Mouse (Mus musculus) ES-E14 (cell line): ENCODE measurements at regions not wholly inside any gene's neighbourhood (a gene's known extent, or its start where the extent isn't known, plus 50 kb on each side); places are given as distances from the start of the nearest gene placed in this dataset.

Experiments used
- DNase-seq: peaks from one replicate; pipeline ENCODE4 v3.0.0-alpha.2; 2013; ENCODE audit warnings: low read depth, low spot score
- H3K27ac ChIP-seq: 2 replicates; pipeline ENCODE4 v1.5.1; 2012; ENCODE audit warnings: low read depth, mild to moderate bottlenecking, low read length, moderate library complexity, mixed read lengths; ENCODE audit not compliant: poor library complexity, insufficient read depth, severe bottlenecking
- H3K36me3 ChIP-seq: 2 replicates; pipeline ENCODE4 v1.6.1; 2012; ENCODE audit warnings: mild to moderate bottlenecking, low read length, moderate library complexity, mixed read lengths; ENCODE audit not compliant: control insufficient read depth, poor library complexity, insufficient read depth, severe bottlenecking
- H3K4me1 ChIP-seq, 2 experiments: fragments of 150-350 bp in 1 of 2; sonication (generic) in 1 of 2; 2 replicates each; pipeline ENCODE4 v1.6.1; 2012; ENCODE audit warnings: low read length in 2 of 2, mild to moderate bottlenecking in 1 of 2, mixed read lengths in 1 of 2; ENCODE audit not compliant: control insufficient read depth in 2 of 2, insufficient read depth in 2 of 2, poor library complexity in 1 of 2
- H3K4me3 ChIP-seq, 2 experiments: fragments of 150-350 bp in 1 of 2; sonication (generic) in 1 of 2; 2 replicates each; pipeline ENCODE4 v1.5.1; 2012; ENCODE audit warnings: low read length in 2 of 2, low read depth in 1 of 2, mild to moderate bottlenecking in 1 of 2, mixed read lengths in 1 of 2; ENCODE audit not compliant: insufficient read depth in 1 of 2, poor library complexity in 1 of 2, severe bottlenecking in 1 of 2
- H3K9ac ChIP-seq: 2 replicates; pipeline ENCODE4 v1.6.1; 2012; ENCODE audit warnings: low read depth, mild to moderate bottlenecking, low read length, mixed read lengths; ENCODE audit not compliant: poor library complexity, insufficient read depth, severe bottlenecking
- H3K9me3 ChIP-seq: fragments of 150-350 bp; sonication (generic); 2 replicates; pipeline ENCODE4 v1.6.1; 2012; ENCODE audit warnings: low read depth, mild to moderate bottlenecking, low read length; ENCODE audit not compliant: control insufficient read depth, insufficient read depth
- CHD2 ChIP-seq: IDR thresholded peaks from 2 replicates; pipeline ENCODE4 v1.6.1; 2014; ENCODE audit warnings: mild to moderate bottlenecking, low read depth, low read length, inconsistent platforms
- HCFC1 ChIP-seq: IDR thresholded peaks from 2 replicates; pipeline ENCODE4 v1.6.1; 2012; ENCODE audit warnings: low read length, inconsistent platforms, borderline replicate concordance; ENCODE audit not compliant: insufficient read depth
- MAFK ChIP-seq: IDR thresholded peaks from 2 replicates; pipeline ENCODE4 v1.6.1; 2014; ENCODE audit warnings: mild to moderate bottlenecking, low read depth, low read length, inconsistent platforms; ENCODE audit not compliant: insufficient read depth
- ZC3H11A ChIP-seq: IDR thresholded peaks from 2 replicates; pipeline ENCODE4 v1.6.1; 2012; ENCODE audit warnings: low read depth, mild to moderate bottlenecking, inconsistent platforms, low read length, borderline replicate concordance
- ZNF384 ChIP-seq: IDR thresholded peaks from 2 replicates; pipeline ENCODE4 v1.6.1; 2012; ENCODE audit warnings: low read depth, low read length, inconsistent platforms
- in situ Hi-C, 2 experiments: fragments of 600-800 bp; cut with MboI; formaldehyde crosslinking; loops; one replicate each; pipeline ENCODE4 v1.15.1; 2025; ENCODE audit warnings: low sequenced_read_pairs in 2 of 2, inconsistent platforms in 1 of 2; ENCODE audit not compliant: unreplicated experiment in 2 of 2

DNA sequence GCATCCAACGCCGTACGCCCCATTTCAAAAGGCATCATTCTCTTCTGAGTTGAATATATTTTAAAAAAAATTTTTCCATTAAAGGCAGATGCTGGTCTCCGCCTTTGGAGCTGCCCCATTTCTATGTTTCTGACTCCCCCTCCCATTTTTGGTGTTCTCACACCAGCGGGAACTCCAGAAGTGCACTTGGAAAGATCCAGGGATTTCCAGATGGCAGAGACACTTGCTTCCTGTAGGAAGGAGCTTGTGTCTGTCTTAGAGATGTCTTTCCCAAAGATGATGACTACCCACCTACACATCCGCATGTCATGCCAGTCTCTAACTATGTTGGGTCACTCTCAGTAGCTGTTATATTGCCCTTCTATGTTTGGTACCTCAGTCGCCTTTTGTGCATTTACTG lies 87.8 kb downstream of the Dact1 start:
- Histone ChIP-seq H3K9me3 (no peaks in the 10 kb centered on the region), H3K4me1 (no peaks in the 10 kb centered on the region), H3K4me3 (no peak overlapping the region), H3K9ac (no peak overlapping the region), H3K36me3 (no peaks in the 10 kb centered on the region), H3K27ac (no peak overlapping the region)
- no peak for TF ChIP-seq ZNF384
- no peak for TF ChIP-seq CHD2
- no peak for TF ChIP-seq ZC3H11A
- no peak for TF ChIP-seq MAFK
- no peak for TF ChIP-seq HCFC1
- in situ Hi-C loops, result no loop called here
- no peak for DNase-seq

DNA sequence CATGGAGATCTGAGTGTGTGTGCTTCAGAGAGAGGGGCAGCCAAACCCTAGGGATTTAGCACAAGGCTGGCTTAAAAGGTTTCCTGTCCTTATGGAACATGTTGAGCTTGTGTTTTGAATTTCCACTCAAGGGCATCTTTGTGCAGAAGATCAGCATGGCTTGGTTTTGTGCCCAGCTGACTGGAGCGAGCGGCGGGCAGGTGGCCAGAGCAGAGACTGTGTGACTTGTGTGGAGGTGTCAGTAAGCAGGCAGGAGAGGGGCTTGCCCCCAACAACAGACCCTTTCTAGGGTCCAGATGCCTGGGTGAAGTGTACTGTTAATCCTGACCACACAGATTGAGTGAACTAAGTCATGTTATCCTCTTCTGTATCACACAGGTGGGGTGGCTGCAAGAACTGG lies 89.0 kb downstream of the Dact1 start:
- no peak overlapping the region for H3K4me3 ChIP-seq
- no peak for TF ChIP-seq ZC3H11A
- TF ChIP-seq CHD2, result no peak
- TF ChIP-seq ZNF384, result no peak
- no peak for TF ChIP-seq HCFC1
- H3K4me1 ChIP-seq, result no peaks in the 10 kb centered on the region
- no peak overlapping the region for H3K27ac ChIP-seq
- no peak overlapping the region for H3K9ac ChIP-seq
- no peaks in the 10 kb centered on the region for H3K36me3 ChIP-seq
- in situ Hi-C loops, result no loop called here
- no peak for DNase-seq
- no peaks in the 10 kb centered on the region for H3K9me3 ChIP-seq

DNA sequence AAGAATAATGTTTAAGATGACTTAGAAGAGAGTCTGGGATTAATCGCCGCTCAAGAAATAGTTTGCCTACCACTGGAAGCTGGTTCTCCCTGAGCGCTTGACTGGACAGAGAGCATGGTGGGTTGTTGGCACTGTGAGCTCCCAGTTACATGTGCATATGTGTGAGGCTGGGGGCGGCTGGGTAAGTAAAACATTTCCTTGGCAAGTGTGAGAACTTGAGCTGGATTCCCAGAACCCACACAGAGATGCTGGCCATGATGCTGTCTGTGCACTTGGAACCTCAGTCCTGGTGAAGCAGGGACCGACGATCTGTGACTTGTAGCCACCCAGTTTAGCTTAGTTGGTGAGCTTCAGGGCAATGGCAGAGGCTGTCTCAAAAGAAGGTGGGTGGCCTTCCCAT lies 90.5 kb downstream of the Dact1 start:
- no peak for DNase-seq
- in situ Hi-C loops, result no loop called here
- H3K36me3 ChIP-seq, result no peaks in the 10 kb centered on the region
- no peak overlapping the region for H3K4me3 ChIP-seq
- TF ChIP-seq ZC3H11A (no peak), MAFK (no peak), CHD2 (no peak), ZNF384 (no peak), HCFC1 (no peak)
- H3K4me1 ChIP-seq, result no peaks in the 10 kb centered on the region
- no peak overlapping the region for H3K27ac ChIP-seq
- H3K9ac ChIP-seq, result no peak overlapping the region
- no peaks in the 10 kb centered on the region for H3K9me3 ChIP-seq

DNA sequence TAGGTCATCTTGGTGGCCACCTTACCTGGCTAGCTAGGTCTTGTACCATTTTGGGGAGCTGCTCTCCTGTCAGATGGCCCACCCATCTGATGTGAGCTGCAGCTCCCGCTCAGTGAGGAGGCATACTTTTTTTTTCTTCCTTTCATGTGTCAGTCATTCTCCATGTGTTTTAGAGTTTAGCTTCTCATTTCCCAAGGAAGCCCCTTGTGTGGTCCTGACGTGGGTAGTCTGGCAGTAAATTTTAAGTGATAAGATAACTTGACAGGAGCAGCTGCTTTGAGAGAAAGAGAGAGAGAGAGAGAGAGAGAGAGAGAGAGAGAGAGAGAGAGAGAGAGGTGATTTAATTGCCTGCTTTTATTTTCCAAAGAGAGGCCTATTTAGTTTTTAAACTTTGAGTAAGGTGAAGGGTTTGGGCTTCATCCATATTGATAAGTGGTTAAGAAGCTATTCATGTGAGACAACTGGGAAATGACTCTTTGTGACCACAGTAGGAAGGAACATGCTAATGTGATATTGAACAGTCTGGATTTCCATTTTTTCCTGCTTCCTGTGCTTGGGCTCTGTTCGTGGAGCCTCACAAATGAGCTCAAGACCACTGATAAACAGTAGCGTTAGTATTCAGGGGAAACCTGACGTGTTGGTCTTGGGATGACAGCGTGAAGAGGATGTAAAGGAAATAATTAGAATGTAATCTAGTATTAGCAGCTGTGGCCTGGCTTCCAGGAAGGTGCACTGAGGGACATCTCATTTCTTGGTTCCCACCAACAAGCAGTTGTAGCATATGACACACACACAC lies 92.1 kb downstream of the Dact1 start:
- TF ChIP-seq CHD2 (no peak), ZC3H11A (no peak)
- Histone ChIP-seq H3K9me3 (no peaks in the 10 kb centered on the region), H3K9ac (no peak overlapping the region), H3K36me3 (no peaks in the 10 kb centered on the region), H3K27ac (no peak overlapping the region), H3K4me3 (no peak overlapping the region), H3K4me1 (no peaks in the 10 kb centered on the region)
- DNase-seq, result no peak
- in situ Hi-C loops, result no loop called here

DNA sequence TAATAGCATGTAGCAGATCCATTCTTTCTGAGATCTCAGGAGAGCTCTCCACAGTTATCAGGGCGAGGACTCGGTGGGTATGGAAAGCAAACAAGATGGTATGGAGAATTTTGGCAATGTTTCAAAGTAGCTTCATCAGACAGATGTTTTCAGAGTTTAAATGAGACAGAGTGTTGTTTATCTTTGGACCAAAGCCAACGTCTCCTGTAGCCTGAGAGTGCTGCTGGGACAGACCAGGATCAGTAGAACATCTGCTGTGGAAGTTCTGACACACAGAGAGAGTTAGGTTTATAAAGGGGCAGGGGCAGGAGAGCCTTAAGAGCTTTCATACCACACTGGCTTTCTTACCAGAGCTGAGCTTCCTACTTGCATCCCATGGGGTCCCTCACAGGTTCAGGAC lies 97.6 kb downstream of the Dact1 start:
- TF ChIP-seq MAFK (no peak), CHD2 (no peak), ZC3H11A (no peak), ZNF384 (no peak), HCFC1 (no peak)
- no peak for DNase-seq
- in situ Hi-C loops, result no loop called here
- H3K36me3 ChIP-seq, result no peaks in the 10 kb centered on the region
- H3K4me3 ChIP-seq, result no peak overlapping the region
- H3K27ac ChIP-seq, result no peak overlapping the region
- no peak overlapping the region for H3K9ac ChIP-seq
- H3K4me1 ChIP-seq, result peaks cover 0 to 1% of the 10 kb centered on the region in 2 experiments; a peak in 1 of 4 replicates
- no peaks in the 10 kb centered on the region for H3K9me3 ChIP-seq
